Mouse (Mus musculus) olfactory bulb, adult 2 months (tissue): ENCODE measurements at regions not wholly inside any gene's neighbourhood (a gene's known extent, or its start where the extent isn't known, plus 50 kb on each side); places are given as distances from the start of the nearest gene placed in this dataset.

Source experiments
- CTCF ChIP-seq: fragments of 200-500 bp; IDR thresholded peaks from 2 replicates; pipeline ENCODE4 v1.5.1; 2012; ENCODE audit warnings: low read depth, mild to moderate bottlenecking, low read length, moderate library complexity; ENCODE audit not compliant: insufficient read depth
- POLR2A ChIP-seq: fragments of 200-500 bp; IDR thresholded peaks from 2 replicates; pipeline ENCODE4 v1.6.1; 2012; ENCODE audit warnings: mild to moderate bottlenecking, low read depth, low read length, moderate library complexity; ENCODE audit not compliant: insufficient read depth

- no peak for TF ChIP-seq POLR2A
- no peak for TF ChIP-seq CTCF
These were observed 104.9 kb upstream of the Arl4c start for GRCm38 (mm10) chr1:88806960-88807359.
